Mouse (Mus musculus) right cerebral cortex, postnatal 14 days (tissue): ENCODE results near the gene Coq6.

Source experiments
- DNase-seq: peaks from one replicate; pipeline ENCODE4 v3.0.0; 2022

The Coq6 gene

DNA sequence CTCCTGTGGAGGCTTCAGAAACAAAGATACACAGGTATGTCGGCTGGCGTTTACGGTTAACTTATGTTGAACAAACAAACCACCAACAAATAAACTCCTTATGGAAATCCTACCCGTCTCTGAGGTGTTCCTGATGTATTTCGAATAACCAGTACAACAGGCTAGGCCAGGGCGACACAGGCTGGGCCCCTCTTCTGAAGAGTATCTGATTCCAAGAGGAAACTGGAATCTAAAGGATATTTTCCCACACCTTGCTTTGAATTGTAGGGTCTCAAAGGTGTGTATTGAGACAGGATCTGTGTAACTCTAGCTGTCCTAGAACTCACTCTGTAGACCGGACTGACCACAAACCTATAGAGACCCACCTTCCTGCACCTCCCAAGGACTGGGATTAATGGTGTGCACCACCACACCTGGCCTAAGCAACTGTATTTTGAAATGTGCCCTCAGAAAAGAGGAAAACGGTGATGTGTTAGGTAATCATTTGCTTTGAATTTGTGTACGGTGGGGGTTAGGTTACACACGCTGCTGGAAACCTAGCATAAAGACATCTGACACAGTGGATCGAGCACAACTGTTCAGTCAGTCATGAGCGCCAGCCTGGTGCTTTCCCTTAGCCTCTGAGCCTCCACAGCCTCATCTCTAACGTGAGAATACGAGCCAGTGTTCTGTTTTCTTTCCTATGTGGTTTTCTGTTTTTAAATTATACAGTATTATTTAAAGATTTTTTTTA, 35.7 kb downstream of the Coq6 start:
- DNase-seq: no peak

GRCm38 (mm10) chr12:84397685-84398084, 36.2 kb downstream of the Coq6 start:
- DNase-seq: no peak

DNA sequence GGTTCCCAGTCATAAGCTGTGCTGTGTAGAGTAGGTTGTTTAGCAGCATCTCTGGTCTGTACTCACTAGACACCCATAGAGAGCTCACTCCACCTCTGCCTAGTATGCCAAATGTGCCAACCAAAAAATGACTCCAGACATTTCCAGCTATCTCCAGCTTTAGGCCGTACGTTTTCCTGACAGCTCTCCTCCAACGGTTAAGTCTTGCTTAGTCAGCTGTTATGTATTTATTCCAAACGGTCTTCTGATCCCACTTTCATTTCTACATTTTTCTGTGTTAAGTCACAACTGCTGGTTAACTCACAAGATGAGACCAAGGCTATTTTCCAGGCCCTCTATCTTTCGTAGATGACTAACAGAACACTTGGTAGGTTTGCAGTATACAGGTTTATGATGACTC, 37.2 kb downstream of the Coq6 start:
- DNase-seq: no peak

GRCm38 (mm10) chr12:84399135-84399534, 37.7 kb downstream of the Coq6 start:
- no peak for DNase-seq

DNA sequence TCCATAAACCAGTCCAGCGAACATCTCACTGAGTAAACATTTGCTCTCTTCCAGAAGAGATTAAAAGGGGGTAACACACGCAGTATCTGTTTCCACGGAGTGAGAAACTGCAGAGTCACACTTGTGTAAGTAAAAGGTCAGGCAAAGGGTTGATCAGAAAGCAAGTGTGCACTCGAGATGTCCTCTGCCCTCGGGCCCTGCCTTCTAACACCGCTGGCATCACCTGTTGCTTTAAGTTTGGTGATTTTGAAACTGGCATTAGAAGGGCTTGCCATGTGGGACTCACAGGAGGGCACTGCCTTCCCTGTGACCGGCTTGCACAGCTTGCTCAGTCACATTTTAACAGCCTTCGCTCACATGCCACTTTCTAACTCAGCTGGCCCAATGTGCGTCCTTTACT, 38.2 kb downstream of the Coq6 start:
- DNase-seq: no peak

DNA sequence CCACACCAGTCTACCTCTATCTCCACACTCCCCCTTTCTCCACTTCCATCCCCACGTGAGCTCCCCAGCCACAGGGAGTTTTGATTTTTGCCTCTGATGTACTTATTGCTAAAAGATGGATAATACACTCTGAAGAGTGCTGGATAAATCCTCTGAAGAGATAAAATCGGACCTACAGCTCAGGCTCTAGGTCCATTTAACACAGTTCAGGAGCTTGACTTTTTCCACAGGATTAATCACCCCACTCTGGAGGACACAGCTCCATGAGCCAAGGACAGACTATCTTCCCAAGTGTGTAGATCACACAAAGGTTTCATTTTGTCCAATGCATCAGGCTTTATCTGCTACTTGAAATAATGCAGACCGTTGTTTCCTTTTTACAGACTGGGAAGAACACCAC, 38.6 kb downstream of the Coq6 start:
- DNase-seq: no peak

- DNase-seq: no peak
These were observed 39.2 kb downstream of the Coq6 start for GRCm38 (mm10) chr12:84400653-84401052.

DNA sequence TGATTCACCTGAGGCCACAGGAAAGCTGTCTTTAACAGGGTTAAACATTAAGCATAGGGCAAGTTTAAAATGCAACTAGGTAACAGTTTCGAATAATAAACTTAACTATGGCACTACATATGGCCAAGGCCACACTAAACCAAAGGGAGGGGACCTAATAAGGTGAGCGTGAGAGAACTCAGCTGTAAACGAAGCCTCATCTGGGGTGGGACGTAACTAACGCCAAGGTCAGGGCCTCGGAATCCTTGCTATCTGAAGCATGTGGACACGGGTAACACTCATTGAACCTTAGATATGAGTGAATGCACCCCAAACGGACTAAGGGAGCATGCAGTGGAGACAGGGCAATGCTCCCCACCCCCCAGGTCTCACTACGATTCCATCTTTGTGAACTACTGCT, 41.5 kb downstream of the Coq6 start:
- DNase-seq: no peak

- DNase-seq: no peak
These were observed 43.1 kb downstream of the Coq6 start for GRCm38 (mm10) chr12:84404541-84404940.

GRCm38 (mm10) chr12:84407259-84407658, 45.8 kb downstream of the Coq6 start:
- no peak for DNase-seq

DNA sequence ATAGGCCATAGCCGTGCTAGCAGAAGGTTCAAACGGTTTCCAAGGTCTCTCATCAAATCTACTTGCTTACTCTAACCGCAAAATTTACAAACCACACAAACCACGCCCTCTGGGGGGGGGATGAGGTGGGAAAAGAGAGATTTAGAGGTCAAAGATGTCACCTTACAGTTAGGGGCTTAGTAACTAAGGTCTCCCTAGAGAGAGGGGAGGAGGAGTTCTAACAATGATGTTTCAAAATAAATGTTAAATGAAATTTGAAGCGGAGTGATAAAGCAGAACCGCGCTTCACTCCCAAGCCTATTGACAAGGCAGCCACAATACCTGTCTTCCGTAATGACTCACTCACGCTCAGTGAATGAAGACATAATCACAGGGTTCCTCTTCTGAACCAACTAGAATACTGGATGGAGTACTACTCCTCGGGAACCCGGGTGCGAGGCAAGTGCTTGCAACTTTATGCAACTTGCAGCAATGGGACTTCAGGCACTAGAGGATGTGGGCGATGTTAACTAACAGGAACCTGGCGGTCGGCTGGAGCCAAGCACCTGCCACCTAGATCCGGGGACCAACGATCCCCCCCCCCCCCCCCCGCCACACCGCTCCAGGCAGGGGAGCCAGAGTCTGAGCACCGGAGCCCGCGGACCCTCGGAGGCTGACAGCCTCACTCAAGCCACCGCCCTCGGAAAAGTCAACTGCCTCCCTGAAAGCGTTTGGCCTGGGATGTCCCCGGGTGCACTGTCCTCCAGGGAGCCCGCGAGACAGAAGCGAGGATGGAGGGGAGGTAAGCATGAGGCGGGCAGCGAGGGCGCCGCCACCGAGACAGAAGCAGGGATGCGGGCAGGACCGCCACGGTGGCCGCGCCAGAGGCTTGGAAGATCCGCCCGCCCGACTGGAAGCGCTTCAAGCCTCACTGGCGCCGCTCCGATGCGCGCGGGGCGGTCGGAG, 46.7 kb downstream of the Coq6 start:
- peak; percentile 26 for DNase-seq

- DNase-seq: peak; percentile 90
These were observed 47.5 kb downstream of the Coq6 start, which contains the start of the genes Entpd5 and Bbof1 for GRCm38 (mm10) chr12:84408819-84409507. Gene Entpd5 (minus strand): TSS chr12:84409029. Gene Bbof1 (plus strand): TSS chr12:84409071.

DNA sequence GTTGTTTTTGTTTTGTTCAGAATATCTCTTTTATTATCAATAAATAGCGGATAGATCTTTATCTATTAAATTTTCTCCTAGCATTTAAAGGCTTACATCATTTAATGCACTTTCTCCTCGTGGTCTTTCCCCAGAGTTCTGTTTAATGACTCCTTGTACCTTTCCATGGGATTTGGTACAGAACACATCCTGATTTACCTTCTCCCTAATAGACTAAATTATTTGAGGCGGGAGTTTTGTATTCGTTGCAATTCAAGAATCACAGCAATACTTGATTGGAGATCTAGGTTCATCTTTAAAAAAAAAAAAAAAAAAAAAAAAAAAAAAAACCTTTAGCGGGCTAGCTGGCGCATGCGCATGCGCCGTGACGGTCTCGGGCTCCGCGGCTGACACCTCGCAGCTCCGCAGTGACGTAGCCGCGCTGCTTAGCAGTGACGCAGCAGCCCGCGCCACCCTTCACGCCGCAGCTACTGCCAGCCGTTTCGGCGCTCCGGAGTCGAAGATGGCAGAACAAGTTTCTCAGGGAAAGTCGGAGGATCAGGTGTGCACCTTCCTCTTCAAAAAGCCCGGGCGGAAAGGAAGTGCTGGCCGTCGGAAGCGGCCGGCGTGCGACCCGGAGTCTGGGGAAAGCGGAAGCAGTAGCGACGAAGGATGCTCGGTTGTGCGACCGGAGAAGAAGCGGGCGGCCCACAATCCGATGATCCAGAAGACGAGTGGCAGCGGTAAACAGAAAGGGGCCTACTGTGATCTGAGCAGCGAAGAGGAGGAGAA, 55.6 kb downstream of the Coq6 start, which contains the start of gene Rnf113a2:
TSS of gene Rnf113a2 (plus strand) at position 363 of the 771 bp plus-strand sequence.
- DNase-seq: peak; percentile 87

DNA sequence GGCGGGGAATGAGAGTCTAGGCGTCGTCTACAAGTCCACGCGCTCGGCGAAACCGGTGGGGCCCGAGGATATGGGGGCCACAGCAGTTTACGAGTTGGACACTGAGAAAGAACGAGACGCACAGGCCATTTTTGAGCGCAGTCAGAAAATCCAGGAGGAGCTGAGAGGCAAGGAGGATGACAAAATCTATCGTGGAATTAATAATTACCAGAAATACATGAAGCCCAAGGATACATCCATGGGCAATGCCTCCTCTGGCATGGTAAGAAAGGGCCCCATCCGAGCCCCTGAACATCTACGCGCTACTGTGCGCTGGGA, 56.1 kb downstream of the Coq6 start:
- DNase-seq: no peak
